Mouse (Mus musculus) limb, embryonic 14.5 days (tissue): ENCODE measurements around the gene Tmem38b. TPM values are rescaled to one million over a fixed set of nuclear protein-coding genes. Genes with fewer than 3 reads are reported as not detected.

Experiments
- ATAC-seq: fragments of 200-750 bp; cut with Nextera tagmentation; 2 replicates; pipeline ENCODE4 v1.8.0; 2017; ENCODE audit warnings: low read depth, moderate number of reproducible peaks, moderate TSS enrichment; ENCODE audit not compliant: low FRiP score
- DNase-seq: peaks from one replicate; pipeline ENCODE4 v3.0.0-alpha.2; 2015; ENCODE audit warnings: low spot score
- H3K27ac ChIP-seq: fragments of 300-500 bp; sonication (generic); replicated peaks from 2 replicates; pipeline ENCODE4 v1.5.1; 2014; ENCODE audit warnings: low read depth, mild to moderate bottlenecking, low read length, moderate library complexity, mixed read lengths
- H3K27me3 ChIP-seq: fragments of 300-500 bp; sonication (generic); 2 replicates; pipeline ENCODE4 v1.6.1; 2014; ENCODE audit warnings: low read length, mixed read lengths; ENCODE audit not compliant: control insufficient read depth, insufficient read depth
- H3K36me3 ChIP-seq: fragments of 300-500 bp; sonication (generic); 2 replicates; pipeline ENCODE4 v1.6.1; 2014; ENCODE audit warnings: mild to moderate bottlenecking, low read length, moderate library complexity, mixed read lengths; ENCODE audit not compliant: control insufficient read depth, insufficient read depth
- H3K4me1 ChIP-seq: fragments of 300-500 bp; sonication (generic); 2 replicates; pipeline ENCODE4 v1.6.1; 2014; ENCODE audit warnings: antibody characterized with exemption, low read length, mixed read lengths; ENCODE audit not compliant: control insufficient read depth, insufficient read depth
- H3K4me2 ChIP-seq: fragments of 300-500 bp; sonication (generic); replicated peaks from 2 replicates; pipeline ENCODE4 v1.6.1; 2014; ENCODE audit warnings: low read depth, mild to moderate bottlenecking, low read length, moderate library complexity; ENCODE audit not compliant: severe bottlenecking
- H3K4me3 ChIP-seq: fragments of 300-500 bp; sonication (generic); replicated peaks from 2 replicates; pipeline ENCODE4 v1.5.1; 2014; ENCODE audit warnings: low read length
- H3K9ac ChIP-seq: fragments of 300-500 bp; sonication (generic); 2 replicates; pipeline ENCODE4 v1.6.1; 2014; ENCODE audit warnings: mild to moderate bottlenecking, low read depth, low read length, moderate library complexity; ENCODE audit not compliant: severe bottlenecking
- H3K9me3 ChIP-seq: fragments of 300-500 bp; sonication (generic); 2 replicates; pipeline ENCODE4 v1.6.1; 2016; ENCODE audit warnings: low read length; ENCODE audit not compliant: control insufficient read depth
- POLR2A ChIP-seq: fragments of 200-500 bp; IDR thresholded peaks from 2 replicates; pipeline ENCODE4 v1.8.0; 2012; ENCODE audit warnings: inconsistent platforms, mild to moderate bottlenecking, moderate library complexity, borderline replicate concordance; ENCODE audit not compliant: insufficient read depth, insufficient read length; ENCODE audit errors: extremely low read depth
- WGBS: fragments of 180-500 bp; shearing (Covaris S2); extraction: QIAGEN DNeasy Blood & Tissue Kit; methylation state at CpG from one replicate; pipeline ENCODE4 v1.1.7; 2014; 5-methylcytosine and 5-hydroxymethylcytosine counted together
- polyA plus RNA-seq, 2 experiments: library from polyadenylated mRNA; depleted of rRNA in 1 of 2; stranded (reverse) in 1 of 2; unstranded in 1 of 2; fragments of >200 nt; fragmentation: Nextera tagmentation in 1 of 2; extraction: Ambion mirVana in 1 of 2; gene quantifications; 2 replicates each; pipeline versions ENCODE4 v1.2.1 to v1.2.3; 2012 to 2014

The Tmem38b gene
- polyA plus RNA-seq, 2 experiments = 8.0 to 12.6 TPM

GRCm38 (mm10) chr4:53789346-53789745 lies 36.5 kb upstream of the Tmem38b start:
- no peak for DNase-seq

GRCm38 (mm10) chr4:53794257-53794966 lies 31.4 kb upstream of the Tmem38b start:
- TF ChIP-seq POLR2A = no peak
- no peak for ATAC-seq
- DNase-seq = no peak
- Histone ChIP-seq H3K9me3 (no peaks in the 10 kb centered on the region), H3K27me3 (no peaks in the 10 kb centered on the region), H3K36me3 (no peaks in the 10 kb centered on the region), H3K4me1 (no peaks in the 10 kb centered on the region), H3K9ac (no peak overlapping the region), H3K4me3 (no peak overlapping the region), H3K27ac (no peak overlapping the region), H3K4me2 (no peak overlapping the region)
- WGBS = 90% methylated on average over 5 of the region's 5 CpGs

More at GRCm38 (mm10) chr4:53789346-53789745, 36.5 kb upstream of the Tmem38b start:
- H3K27ac ChIP-seq = no peak overlapping the region
- H3K4me3 ChIP-seq = no peak overlapping the region
- no peaks in the 10 kb centered on the region for H3K27me3 ChIP-seq
- ATAC-seq = no peak
- no peak for TF ChIP-seq POLR2A
- no peaks in the 10 kb centered on the region for H3K4me1 ChIP-seq
- WGBS = 19% methylated on average over 4 of the region's 4 CpGs
- H3K9me3 ChIP-seq = no peaks in the 10 kb centered on the region
- H3K9ac ChIP-seq = no peak overlapping the region
- H3K4me2 ChIP-seq = no peak overlapping the region
- H3K36me3 ChIP-seq = no peaks in the 10 kb centered on the region

- H3K27ac ChIP-seq = no peak overlapping the region
Observed at GRCm38 (mm10) chr4:53795086-53795485, 30.8 kb upstream of the Tmem38b start.

GRCm38 (mm10) chr4:53795706-53796105 lies 30.1 kb upstream of the Tmem38b start:
- Histone ChIP-seq H3K9me3 (no peaks in the 10 kb centered on the region), H3K27me3 (no peaks in the 10 kb centered on the region), H3K4me2 (no peak overlapping the region), H3K9ac (no peak overlapping the region), H3K27ac (no peak overlapping the region), H3K4me1 (no peaks in the 10 kb centered on the region), H3K36me3 (no peaks in the 10 kb centered on the region), H3K4me3 (no peak overlapping the region)
- WGBS = 83% methylated on average over 2 of the region's 2 CpGs
- ATAC-seq (no peak), DNase-seq (no peak)
- no peak for TF ChIP-seq POLR2A

More at GRCm38 (mm10) chr4:53795086-53795485, 30.8 kb upstream of the Tmem38b start:
- no peak for TF ChIP-seq POLR2A
- ATAC-seq = no peak
- no peaks in the 10 kb centered on the region for H3K27me3 ChIP-seq
- H3K36me3 ChIP-seq = no peaks in the 10 kb centered on the region
- DNase-seq = no peak
- no peaks in the 10 kb centered on the region for H3K4me1 ChIP-seq
- WGBS = 74% methylated on average over 2 of the region's 2 CpGs
- H3K9me3 ChIP-seq = no peaks in the 10 kb centered on the region
- H3K4me2 ChIP-seq = no peak overlapping the region
- H3K4me3 ChIP-seq = no peak overlapping the region
- no peak overlapping the region for H3K9ac ChIP-seq

GRCm38 (mm10) chr4:53796865-53797772 lies 28.7 kb upstream of the Tmem38b start:
- H3K36me3 ChIP-seq = no peaks in the 10 kb centered on the region
- 35% methylated on average over 18 of the region's 18 CpGs for WGBS
- no peak for TF ChIP-seq POLR2A
- no peaks in the 10 kb centered on the region for H3K4me1 ChIP-seq
- H3K9me3 ChIP-seq = no peaks in the 10 kb centered on the region
- no peak overlapping the region for H3K9ac ChIP-seq
- no peaks in the 10 kb centered on the region for H3K27me3 ChIP-seq
- no peak overlapping the region for H3K27ac ChIP-seq
- ATAC-seq (no peak), DNase-seq (no peak)
- no peak overlapping the region for H3K4me3 ChIP-seq
- no peak overlapping the region for H3K4me2 ChIP-seq
